Mouse (Mus musculus): Measurements from ENCODE around the gene Pdzrn3. TPM values are rescaled to one million over a fixed set of nuclear protein-coding genes. Genes with fewer than 3 reads are reported as not detected.

The Pdzrn3 gene
- polyA plus RNA-seq, 2 experiments, result 16.5 to 37.9 TPM

DNA sequence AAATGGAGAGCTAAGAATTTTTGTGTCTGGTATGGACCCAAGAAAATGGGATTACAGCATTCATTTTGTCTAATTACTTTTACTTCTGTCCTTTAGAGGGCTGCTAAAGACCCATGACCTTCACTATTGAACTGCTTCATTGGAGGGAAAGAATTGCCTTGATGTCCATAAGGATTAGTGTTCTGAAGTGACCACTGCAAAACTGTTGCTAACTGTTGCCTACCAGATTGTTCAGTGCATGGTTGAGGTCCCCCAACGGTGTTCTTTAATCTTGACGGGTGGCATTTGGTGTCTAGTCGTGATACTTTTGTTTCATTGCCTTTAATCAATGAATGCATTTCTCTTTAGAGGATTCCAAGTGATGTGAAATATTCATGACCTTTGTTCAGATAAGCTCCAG is 1.8 kb upstream of the Pdzrn3 start:
- Histone ChIP-seq H3K9ac (ENCODE audit: low read depth, low read length, severe bottlenecking) (no peak overlapping the region), H3K36me3 (ENCODE audit: control insufficient read depth, insufficient read depth, low read length) (no peaks in the 10 kb centered on the region), H3K27ac (replicated peaks; ENCODE audit: low read depth, low read length) (no peak overlapping the region), H3K4me3 (replicated peaks; ENCODE audit: low read length) (no peak overlapping the region), H3K27me3 (ENCODE audit: control insufficient read depth, insufficient read depth, low read length) (no peaks in the 10 kb centered on the region), H3K4me1 (ENCODE audit: control insufficient read depth, insufficient read depth, low read length) (peaks cover 17% of the 10 kb centered on the region), H3K9me3 (ENCODE audit: control insufficient read depth, low read length) (no peaks in the 10 kb centered on the region), H3K4me2 (replicated peaks; ENCODE audit: low read depth, low read length, severe bottlenecking) (no peak overlapping the region)
- DNase-seq (ENCODE audit: low spot score), result no peak
- 59% methylated on average over 3 of the region's 3 CpGs for WGBS
- no peak for TF ChIP-seq POLR2A (IDR thresholded peaks at IDR 0.05; ENCODE audit: borderline replicate concordance, extremely low read depth, insufficient read depth, insufficient read length)
- ATAC-seq (ENCODE audit: low FRiP score, low read depth), result no peak

DNA sequence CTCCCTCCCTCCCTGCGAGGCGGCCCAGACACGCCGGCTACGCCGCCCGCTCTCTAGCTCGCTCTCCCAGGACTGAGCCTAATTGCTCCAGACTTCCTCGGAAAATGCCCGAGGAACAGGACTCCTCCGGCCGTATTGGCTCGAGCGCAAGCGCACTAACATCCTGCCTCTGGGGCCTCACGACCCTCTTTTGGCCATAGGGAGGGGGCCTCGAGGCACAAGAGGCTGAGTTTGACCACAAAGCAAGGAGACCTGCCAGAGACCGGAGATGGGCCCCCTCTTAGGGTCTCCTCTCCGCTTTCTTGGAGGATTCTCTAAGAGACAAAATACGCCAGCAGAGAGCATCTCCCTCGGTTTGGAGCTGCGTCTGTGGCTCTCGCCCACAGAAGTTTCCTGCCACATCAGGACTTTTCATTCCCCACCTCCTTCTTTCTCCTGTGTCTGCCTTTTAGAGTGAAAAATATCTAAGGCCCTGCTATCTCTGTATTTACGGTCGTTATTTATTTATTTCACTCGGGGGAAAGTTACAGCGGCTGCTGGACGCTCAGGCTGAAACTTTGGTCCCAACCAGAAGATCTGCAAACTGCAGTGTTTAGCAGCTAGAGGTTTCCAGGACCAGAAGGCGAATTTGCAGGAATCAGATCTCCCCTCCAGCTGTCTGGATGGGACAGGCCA is 375 bp upstream of the Pdzrn3 start:
- H3K4me1 ChIP-seq (ENCODE audit: control insufficient read depth, insufficient read depth, low read length), result peaks cover 30% of the 10 kb centered on the region
- peak overlapping the region; percentile 71 for H3K4me3 ChIP-seq (replicated peaks; ENCODE audit: low read length)
- H3K27ac ChIP-seq (replicated peaks; ENCODE audit: low read depth, low read length), result peak overlapping the region; percentile 91
- peak overlapping the region; percentile 79 for H3K9ac ChIP-seq (ENCODE audit: low read depth, low read length, severe bottlenecking)
- under 1% methylated on average over 25 of the region's 29 CpGs for WGBS
- no peaks in the 10 kb centered on the region for H3K36me3 ChIP-seq (ENCODE audit: control insufficient read depth, insufficient read depth, low read length)
- H3K9me3 ChIP-seq (ENCODE audit: control insufficient read depth, low read length), result no peaks in the 10 kb centered on the region
- no peaks in the 10 kb centered on the region for H3K27me3 ChIP-seq (ENCODE audit: control insufficient read depth, insufficient read depth, low read length)
- TF ChIP-seq POLR2A (IDR thresholded peaks at IDR 0.05; ENCODE audit: borderline replicate concordance, extremely low read depth, insufficient read depth, insufficient read length), result peak; percentile 82; the same call in 1 of the 2 replicates
- peak; percentile 92 for DNase-seq (ENCODE audit: low spot score)
- peak overlapping the region; percentile 79 for H3K4me2 ChIP-seq (replicated peaks; ENCODE audit: low read depth, low read length, severe bottlenecking)
- ATAC-seq (ENCODE audit: low FRiP score, low read depth), result peak; percentile 88

DNA sequence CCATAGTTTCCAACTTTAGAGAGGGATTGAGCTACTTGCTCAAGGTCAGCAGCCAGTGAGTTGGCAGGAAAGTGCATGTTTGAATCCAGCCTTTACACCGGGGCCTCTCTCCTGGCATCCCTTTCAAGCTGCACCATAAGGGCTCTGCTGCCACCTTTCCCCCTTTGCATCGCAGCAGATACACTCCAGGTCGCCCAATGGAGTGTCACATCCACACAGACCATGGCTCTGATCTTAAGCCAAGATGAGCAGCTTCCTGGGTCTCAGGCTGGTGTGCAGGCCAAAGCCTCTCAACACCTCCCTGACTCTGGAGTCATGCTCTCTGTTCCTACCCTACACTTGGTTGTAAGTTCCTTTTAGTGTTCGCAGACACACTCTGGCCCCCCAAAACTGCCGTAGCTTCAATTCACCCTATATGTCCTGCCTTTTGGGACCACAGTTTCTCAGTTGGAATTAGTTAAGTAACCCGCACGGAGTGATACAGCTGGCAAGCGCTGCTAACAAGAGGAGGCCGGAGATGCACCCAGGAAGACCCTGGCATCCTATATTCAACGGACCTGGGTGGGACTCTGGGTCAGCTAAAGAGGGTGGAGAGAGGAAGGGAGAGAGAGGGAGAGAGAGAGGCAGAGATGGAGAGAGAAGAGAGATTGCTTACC is 1.1 kb downstream of the Pdzrn3 start:
- peaks cover 31% of the 10 kb centered on the region for H3K4me1 ChIP-seq (ENCODE audit: control insufficient read depth, insufficient read depth, low read length)
- H3K36me3 ChIP-seq (ENCODE audit: control insufficient read depth, insufficient read depth, low read length), result 0 out of 2 replicates have a peak, but pooled peaks cover 4% of the 10 kb centered on the region
- 2% methylated on average over 10 of the region's 10 CpGs for WGBS
- H3K4me3 ChIP-seq (replicated peaks; ENCODE audit: low read length), result peak overlapping the region; percentile 71
- no peaks in the 10 kb centered on the region for H3K9me3 ChIP-seq (ENCODE audit: control insufficient read depth, low read length)
- no peaks in the 10 kb centered on the region for H3K27me3 ChIP-seq (ENCODE audit: control insufficient read depth, insufficient read depth, low read length)
- H3K9ac ChIP-seq (ENCODE audit: low read depth, low read length, severe bottlenecking), result peak overlapping the region; percentile 79
- ATAC-seq (ENCODE audit: low FRiP score, low read depth), result no peak
- H3K4me2 ChIP-seq (replicated peaks; ENCODE audit: low read depth, low read length, severe bottlenecking), result peak overlapping the region; percentile 79
- H3K27ac ChIP-seq (replicated peaks; ENCODE audit: low read depth, low read length), result peak overlapping the region; percentile 91
- TF ChIP-seq POLR2A (IDR thresholded peaks at IDR 0.05; ENCODE audit: borderline replicate concordance, extremely low read depth, insufficient read depth, insufficient read length), result no peak
- DNase-seq (ENCODE audit: low spot score), result no peak

DNA sequence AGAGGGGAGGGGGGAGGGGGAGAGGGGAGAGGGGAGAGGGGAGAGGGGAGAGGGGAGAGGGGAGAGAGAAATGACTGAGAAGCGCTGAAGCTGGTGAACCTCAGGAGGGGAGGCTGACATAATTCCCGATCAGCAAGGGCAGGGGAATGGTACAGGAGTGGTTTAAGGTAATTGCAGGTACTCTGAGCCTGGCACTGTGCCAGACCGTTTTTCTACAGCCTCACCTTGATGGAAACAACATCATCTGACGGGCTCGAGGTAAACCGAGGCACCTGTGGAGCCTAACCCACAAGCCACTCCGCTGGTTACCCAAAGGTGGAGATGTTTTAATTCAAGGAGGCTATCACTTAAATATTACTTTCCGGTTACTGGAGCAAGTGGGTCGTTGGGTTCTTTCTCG is 1.6 kb downstream of the Pdzrn3 start:
- peak overlapping the region; percentile 71 for H3K4me3 ChIP-seq (replicated peaks; ENCODE audit: low read length)
- TF ChIP-seq POLR2A (IDR thresholded peaks at IDR 0.05; ENCODE audit: borderline replicate concordance, extremely low read depth, insufficient read depth, insufficient read length), result no peak
- DNase-seq (ENCODE audit: low spot score) (no peak), ATAC-seq (ENCODE audit: low FRiP score, low read depth) (no peak)
- H3K9ac ChIP-seq (ENCODE audit: low read depth, low read length, severe bottlenecking), result peak overlapping the region; percentile 79
- no peaks in the 10 kb centered on the region for H3K27me3 ChIP-seq (ENCODE audit: control insufficient read depth, insufficient read depth, low read length)
- H3K27ac ChIP-seq (replicated peaks; ENCODE audit: low read depth, low read length), result peak overlapping the region; percentile 91; the same call in 1 of the 2 replicates
- H3K4me2 ChIP-seq (replicated peaks; ENCODE audit: low read depth, low read length, severe bottlenecking), result peak overlapping the region; percentile 79
- 14% methylated on average over 10 of the region's 10 CpGs for WGBS
- peaks cover 31% of the 10 kb centered on the region for H3K4me1 ChIP-seq (ENCODE audit: control insufficient read depth, insufficient read depth, low read length)
- H3K36me3 ChIP-seq (ENCODE audit: control insufficient read depth, insufficient read depth, low read length), result 0 out of 2 replicates have a peak, but pooled peaks cover 4% of the 10 kb centered on the region
- no peaks in the 10 kb centered on the region for H3K9me3 ChIP-seq (ENCODE audit: control insufficient read depth, low read length)

DNA sequence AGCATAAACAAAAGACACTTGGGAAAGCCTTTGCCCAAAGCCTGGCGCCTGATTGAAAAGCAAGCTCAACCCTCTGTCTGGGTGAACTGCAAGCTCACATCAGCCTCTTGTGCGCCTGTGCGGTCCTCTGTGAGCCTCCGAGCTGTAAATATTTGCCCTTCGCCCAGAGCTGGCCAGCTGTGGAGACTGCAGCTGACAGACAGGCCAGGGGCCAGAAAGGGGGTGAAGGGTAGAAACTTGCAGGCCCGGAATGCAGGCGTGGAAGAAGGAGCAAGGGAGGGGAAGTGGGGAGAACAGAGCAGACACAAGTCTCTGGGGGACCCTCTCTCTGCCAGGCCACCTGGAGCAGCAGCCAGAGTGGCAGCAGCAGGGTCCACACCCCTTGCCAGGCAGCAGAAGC is 3.0 kb downstream of the Pdzrn3 start:
- Histone ChIP-seq H3K9me3 (ENCODE audit: control insufficient read depth, low read length) (no peaks in the 10 kb centered on the region), H3K4me2 (replicated peaks; ENCODE audit: low read depth, low read length, severe bottlenecking) (peak overlapping the region; percentile 79), H3K27ac (replicated peaks; ENCODE audit: low read depth, low read length) (0 out of 2 replicates have a peak overlapping the region, but pooled peaks have one; percentile 34), H3K27me3 (ENCODE audit: control insufficient read depth, insufficient read depth, low read length) (no peaks in the 10 kb centered on the region), H3K9ac (ENCODE audit: low read depth, low read length, severe bottlenecking) (peak overlapping the region; percentile 40), H3K4me3 (replicated peaks; ENCODE audit: low read length) (peak overlapping the region; percentile 71), H3K36me3 (ENCODE audit: control insufficient read depth, insufficient read depth, low read length) (0 out of 2 replicates have a peak, but pooled peaks cover 4% of the 10 kb centered on the region), H3K4me1 (ENCODE audit: control insufficient read depth, insufficient read depth, low read length) (peaks cover 31% of the 10 kb centered on the region)
- peak; percentile 20 for ATAC-seq (ENCODE audit: low FRiP score, low read depth)
- no peak for TF ChIP-seq POLR2A (IDR thresholded peaks at IDR 0.05; ENCODE audit: borderline replicate concordance, extremely low read depth, insufficient read depth, insufficient read length)
- DNase-seq (ENCODE audit: low spot score), result peak; percentile 65
- 3% methylated on average over 7 of the region's 7 CpGs for WGBS
